Mouse (Mus musculus) thymus, adult 2 months (tissue): ENCODE results near the gene Nsmce3. TPM values are rescaled to one million over a fixed set of nuclear protein-coding genes. Genes with fewer than 3 reads are reported as not detected.
A peak's percentile ranks its signal among the peaks of the same experiment; 100 is the strongest.

Experiments
- DNase-seq: peaks from one replicate; pipeline ENCODE4 v3.0.0; 2021
- H3K27ac ChIP-seq: fragments of 200-500 bp; 2 replicates; pipeline ENCODE4 v1.5.1; 2012; ENCODE audit warnings: low read length, control low read depth; ENCODE audit not compliant: control insufficient read depth, insufficient read depth
- H3K27me3 ChIP-seq: fragments of 200-500 bp; 2 replicates; pipeline ENCODE4 v1.6.1; 2012; ENCODE audit warnings: mild to moderate bottlenecking, low read length, moderate library complexity, mixed read lengths; ENCODE audit not compliant: control insufficient read depth, insufficient read depth
- H3K36me3 ChIP-seq: fragments of 200-500 bp; 2 replicates; pipeline ENCODE4 v1.6.1; 2012; ENCODE audit warnings: mild to moderate bottlenecking, low read length, moderate library complexity; ENCODE audit not compliant: control insufficient read depth, insufficient read depth
- H3K4me1 ChIP-seq: fragments of 200-500 bp; replicated peaks from 2 replicates; pipeline ENCODE4 v1.6.1; 2012; ENCODE audit warnings: low read length; ENCODE audit not compliant: control insufficient read depth, insufficient read depth
- H3K4me3 ChIP-seq: fragments of 200-500 bp; 2 replicates; pipeline ENCODE4 v1.5.1; 2012; ENCODE audit warnings: mild to moderate bottlenecking, low read length, control low read depth, moderate library complexity; ENCODE audit not compliant: control insufficient read depth, insufficient read depth
- CTCF ChIP-seq: fragments of 200-500 bp; IDR thresholded peaks from 2 replicates; pipeline ENCODE4 v1.5.1; 2012; ENCODE audit warnings: mild to moderate bottlenecking, control low read depth, low read length, moderate library complexity, borderline replicate concordance; ENCODE audit not compliant: control insufficient read depth, poor library complexity, insufficient read depth; ENCODE audit errors: extremely low read depth
- POLR2A ChIP-seq: fragments of 200-500 bp; IDR thresholded peaks from 2 replicates; pipeline ENCODE4 v1.6.1; 2012; ENCODE audit warnings: mild to moderate bottlenecking, low read length, control low read depth, moderate library complexity; ENCODE audit not compliant: control insufficient read depth, poor library complexity, insufficient read depth; ENCODE audit errors: extremely low read depth
- WGBS: fragments of 180-500 bp; shearing (Covaris S2); methylation state at CpG from one replicate; pipeline ENCODE4 v1.1.7; 2018; 5-methylcytosine and 5-hydroxymethylcytosine counted together
- polyA plus RNA-seq: library from polyadenylated mRNA; depleted of rRNA; stranded (reverse); fragments of >200 nt; gene quantifications from 2 replicates; pipeline ENCODE4 v1.2.3, GENCODE M21; 2012

Gene Nsmce3
- polyA plus RNA-seq, 1 experiment, result 6.3 TPM

GRCm38 (mm10) chr7:64871987-64872742, 632 bp downstream of the Nsmce3 start:
- DNase-seq, result no peak
- Histone ChIP-seq H3K4me1 (peaks cover 6% of the 10 kb centered on the region), H3K36me3 (no peaks in the 10 kb centered on the region), H3K4me3 (peak overlapping the region; percentile 88), H3K27me3 (no peaks in the 10 kb centered on the region), H3K27ac (peak overlapping the region; percentile 16; the same call in 1 of the 2 replicates)
- TF ChIP-seq POLR2A, result no peak
- no peak for TF ChIP-seq CTCF
- 5% methylated on average over 33 of the region's 33 CpGs for WGBS

- no peak overlapping the region for H3K27ac ChIP-seq
- no peak for TF ChIP-seq POLR2A
- no peak for TF ChIP-seq CTCF
- H3K4me1 ChIP-seq, result peaks cover 6% of the 10 kb centered on the region
- no peaks in the 10 kb centered on the region for H3K27me3 ChIP-seq
- no peak for DNase-seq
- WGBS, result 91% methylated on average over 6 of the region's 6 CpGs
- no peaks in the 10 kb centered on the region for H3K36me3 ChIP-seq
- no peak overlapping the region for H3K4me3 ChIP-seq
These were observed 3.2 kb downstream of the Nsmce3 start for GRCm38 (mm10) chr7:64869549-64870065.

- Histone ChIP-seq H3K27me3 (no peaks in the 10 kb centered on the region), H3K27ac (no peak overlapping the region), H3K4me1 (no peaks in the 10 kb centered on the region), H3K36me3 (no peaks in the 10 kb centered on the region), H3K4me3 (no peak overlapping the region)
- TF ChIP-seq CTCF, result no peak
- WGBS, result 68% methylated on average over 3 of the region's 3 CpGs
- no peak for DNase-seq
These were observed 9.3 kb downstream of the Nsmce3 start for GRCm38 (mm10) chr7:64863538-64863937.

DNA sequence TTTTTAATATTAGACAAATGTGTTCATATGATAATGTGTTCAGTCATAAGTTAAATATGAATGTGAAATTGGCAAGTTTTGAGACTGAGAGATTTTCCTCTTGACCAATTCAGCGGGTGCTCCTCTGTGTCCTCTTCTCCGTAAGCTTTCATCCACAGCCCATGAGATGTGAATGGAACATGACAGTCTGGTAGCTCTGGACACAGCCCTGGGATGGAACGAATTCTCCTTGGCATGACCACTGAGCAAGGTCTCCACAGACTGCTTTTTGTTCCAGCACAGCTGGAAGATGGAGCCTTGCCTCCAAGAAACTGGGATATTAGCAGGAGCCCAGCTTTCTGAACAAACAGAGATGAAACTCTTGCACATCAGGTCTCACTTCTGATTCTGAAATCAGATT, 9.8 kb downstream of the Nsmce3 start:
- H3K36me3 ChIP-seq, result no peaks in the 10 kb centered on the region
- 75% methylated on average over 3 of the region's 3 CpGs for WGBS
- DNase-seq, result no peak
- H3K4me1 ChIP-seq, result no peaks in the 10 kb centered on the region
- no peaks in the 10 kb centered on the region for H3K27me3 ChIP-seq
- no peak overlapping the region for H3K4me3 ChIP-seq
- no peak overlapping the region for H3K27ac ChIP-seq
- TF ChIP-seq CTCF (no peak), POLR2A (no peak)

DNA sequence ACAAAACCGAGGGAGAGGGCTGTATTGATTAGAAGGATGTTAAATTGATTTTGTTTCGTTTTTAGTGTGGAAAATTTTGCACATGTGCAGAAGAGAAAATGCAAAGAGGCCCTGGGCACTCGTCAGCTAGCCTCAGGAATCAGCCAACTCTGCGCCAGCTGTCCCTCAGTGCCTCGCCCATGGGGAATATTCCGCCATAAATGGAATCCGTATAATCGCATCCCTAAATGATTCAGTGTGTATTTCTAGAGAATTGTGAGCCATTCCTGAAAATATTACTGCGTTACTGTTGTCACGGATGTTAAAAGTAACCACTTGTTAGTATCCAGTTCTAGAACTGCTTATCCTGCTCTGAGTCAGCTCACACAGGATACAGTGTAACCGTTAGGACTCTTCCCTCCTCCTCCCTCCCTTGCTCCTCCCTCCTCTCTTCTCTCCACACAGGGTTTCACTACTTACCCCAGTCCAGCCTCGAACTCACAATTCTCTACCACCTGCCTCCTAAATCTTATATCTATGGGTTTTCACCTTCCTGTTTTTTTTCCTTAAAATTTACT, 16.2 kb downstream of the Nsmce3 start:
- TF ChIP-seq POLR2A (no peak), CTCF (no peak)
- Histone ChIP-seq H3K4me3 (no peak overlapping the region), H3K4me1 (no peaks in the 10 kb centered on the region), H3K27ac (no peak overlapping the region), H3K36me3 (no peaks in the 10 kb centered on the region), H3K27me3 (no peaks in the 10 kb centered on the region)
- WGBS, result 80% methylated on average over 12 of the region's 12 CpGs
- DNase-seq, result no peak

DNA sequence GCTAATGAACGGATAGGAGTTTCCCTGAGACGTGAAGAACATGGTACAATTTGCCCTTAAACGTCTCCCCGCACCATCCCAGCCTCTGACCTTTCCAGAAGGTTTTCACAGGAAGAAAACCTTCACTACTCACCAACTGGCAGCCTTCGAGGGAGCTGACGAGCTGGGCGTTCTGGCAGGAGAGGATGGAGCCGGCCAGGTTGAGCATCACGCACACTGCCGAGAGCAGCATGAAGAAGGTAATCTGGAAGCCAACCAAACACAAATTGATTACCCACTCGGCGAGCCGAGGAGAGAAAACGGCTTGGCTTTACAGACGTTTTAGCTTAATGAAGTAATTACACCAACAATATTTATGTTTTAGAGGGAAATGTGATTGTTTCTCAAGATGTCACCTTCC, 16.8 kb downstream of the Nsmce3 start:
- Histone ChIP-seq H3K4me3 (no peak overlapping the region), H3K36me3 (no peaks in the 10 kb centered on the region), H3K4me1 (no peaks in the 10 kb centered on the region), H3K27ac (no peak overlapping the region), H3K27me3 (no peaks in the 10 kb centered on the region)
- no peak for DNase-seq
- 71% methylated on average over 15 of the region's 15 CpGs for WGBS
- TF ChIP-seq CTCF (no peak), POLR2A (no peak)
